Mouse (Mus musculus): Measurements from ENCODE around the gene C77080.

DNA sequence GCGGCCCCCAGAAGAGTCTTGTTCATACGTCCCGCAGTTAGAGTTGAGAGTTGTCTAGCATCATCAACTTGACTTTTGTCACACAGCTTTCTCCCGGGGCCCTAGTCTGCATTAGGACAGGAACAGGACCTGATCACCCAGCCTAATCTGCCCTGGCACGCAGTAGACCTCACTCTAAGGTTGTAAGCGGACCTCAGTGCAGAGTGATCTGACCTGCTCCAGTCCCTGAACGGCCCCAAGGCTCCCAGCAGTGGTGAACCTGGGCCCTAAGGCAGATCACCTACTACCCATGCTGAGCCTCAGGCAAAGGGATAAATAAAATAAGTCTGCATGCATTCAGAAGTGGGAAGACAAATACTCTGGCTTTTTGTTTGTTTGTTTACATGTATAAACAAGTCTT, 11.9 kb downstream of the C77080 start:
- no peak for TF ChIP-seq CTCF (conservative IDR thresholded peaks at IDR 0.05; ENCODE audit: insufficient read depth, insufficient read length, low read depth, low read length)
- no peak for TF ChIP-seq POLR2A (IDR thresholded peaks at IDR 0.05; ENCODE audit: low read depth, low read length)
